Mouse (Mus musculus) intestine, postnatal 0 days (tissue): Measurements from ENCODE around the gene Sh2b1. TPM values are rescaled to one million over a fixed set of nuclear protein-coding genes. Genes with fewer than 3 reads are reported as not detected.
A peak's percentile ranks its signal among the peaks of the same experiment; 100 is the strongest.

Experiments used
- ATAC-seq: fragments of 200-750 bp; cut with Nextera tagmentation; 2 replicates; pipeline ENCODE4 v1.8.0; 2017; ENCODE audit warnings: mild to moderate bottlenecking, moderate TSS enrichment, moderate library complexity
- H3K27ac ChIP-seq: fragments of 300-500 bp; sonication (generic); 2 replicates; pipeline ENCODE4 v1.5.1; 2014; ENCODE audit warnings: mild to moderate bottlenecking, low read depth, low read length, moderate library complexity
- H3K27me3 ChIP-seq: fragments of 300-500 bp; sonication (generic); replicated peaks from 2 replicates; pipeline ENCODE4 v1.6.1; 2014; ENCODE audit warnings: low read length, mixed read lengths; ENCODE audit not compliant: control insufficient read depth, insufficient read depth
- H3K36me3 ChIP-seq: fragments of 300-500 bp; sonication (generic); 2 replicates; pipeline ENCODE4 v1.6.1; 2014; ENCODE audit warnings: mild to moderate bottlenecking, moderate library complexity; ENCODE audit not compliant: control insufficient read depth, insufficient read depth
- H3K4me1 ChIP-seq: fragments of 300-500 bp; sonication (generic); replicated peaks from 2 replicates; pipeline ENCODE4 v1.6.1; 2014; ENCODE audit warnings: antibody characterized with exemption, low read length, mixed read lengths; ENCODE audit not compliant: control insufficient read depth, insufficient read depth
- H3K4me2 ChIP-seq: fragments of 300-500 bp; sonication (generic); replicated peaks from 2 replicates; pipeline ENCODE4 v1.6.1; 2014; ENCODE audit warnings: low read depth, mild to moderate bottlenecking, moderate library complexity
- H3K4me3 ChIP-seq: fragments of 300-500 bp; sonication (generic); 2 replicates; pipeline ENCODE4 v1.5.1; 2014; ENCODE audit warnings: low read depth, low read length
- H3K9ac ChIP-seq: fragments of 300-500 bp; sonication (generic); 2 replicates; pipeline ENCODE4 v1.6.1; 2014; ENCODE audit warnings: mild to moderate bottlenecking, low read depth, low read length
- H3K9me3 ChIP-seq: fragments of 300-500 bp; sonication (generic); 2 replicates; pipeline ENCODE4 v1.6.1; 2016; ENCODE audit warnings: mixed run types; ENCODE audit not compliant: control insufficient read depth
- CTCF ChIP-seq: sonication (generic); IDR thresholded peaks from 2 replicates; pipeline ENCODE4 v1.5.1; 2016; ENCODE audit warnings: low read depth, mild to moderate bottlenecking, control low read depth, antibody characterized with exemption, moderate library complexity
- WGBS: fragments of 180-500 bp; shearing (Covaris S2); extraction: QIAGEN DNeasy Blood & Tissue Kit; methylation state at CpG from one replicate; pipeline ENCODE4 v1.1.7; 2014; 5-methylcytosine and 5-hydroxymethylcytosine counted together
- polyA plus RNA-seq: library from polyadenylated mRNA; unstranded; fragments of >200 nt; fragmentation: Nextera tagmentation; extraction: Ambion mirVana; gene quantifications from 2 replicates; pipeline ENCODE4 v1.2.1, GENCODE M21; 2015

Gene Sh2b1
- polyA plus RNA-seq, 1 experiment from 2014 or later, result 23.8 TPM

DNA sequence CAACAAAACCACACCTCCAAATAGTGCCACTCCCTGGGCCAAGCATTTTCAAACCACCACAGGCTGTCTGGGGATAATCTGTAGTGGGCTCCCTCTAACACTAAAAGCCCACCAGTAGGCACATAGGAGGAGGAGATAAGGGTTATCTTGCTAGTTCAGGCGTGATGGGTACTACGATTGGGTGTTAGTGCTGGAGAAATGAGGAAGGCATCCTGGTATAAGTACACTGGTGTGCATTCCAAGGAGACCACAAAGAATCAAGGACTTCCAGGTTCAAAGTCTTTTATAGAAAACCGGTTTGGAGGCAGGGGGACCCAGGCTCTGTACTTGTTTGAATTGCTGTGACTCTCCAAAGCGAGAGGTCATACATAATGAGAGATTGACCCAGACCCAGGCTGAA is 47.1 kb downstream of the Sh2b1 start:
- H3K36me3 ChIP-seq, result peaks cover 9% of the 10 kb centered on the region; the same call in 1 of the 2 replicates
- no peak for TF ChIP-seq CTCF
- no peaks in the 10 kb centered on the region for H3K27me3 ChIP-seq
- H3K4me2 ChIP-seq, result peak overlapping the region; percentile 79
- peak overlapping the region; percentile 66 for H3K9ac ChIP-seq
- peaks cover 5% of the 10 kb centered on the region; the same call in 1 of the 2 replicates for H3K4me1 ChIP-seq
- peak; percentile 39 for ATAC-seq
- peak overlapping the region; percentile 84 for H3K27ac ChIP-seq
- H3K4me3 ChIP-seq, result peak overlapping the region; percentile 62
- H3K9me3 ChIP-seq, result no peaks in the 10 kb centered on the region
- WGBS, result 10% methylated on average over 4 of the region's 4 CpGs

GRCm38 (mm10) chr7:126427323-126427860 is 47.8 kb downstream of the Sh2b1 start:
- Histone ChIP-seq H3K4me3 (no peak overlapping the region), H3K27ac (no peak overlapping the region), H3K4me1 (peaks cover 5% of the 10 kb centered on the region; the same call in 1 of the 2 replicates), H3K9ac (no peak overlapping the region), H3K9me3 (no peaks in the 10 kb centered on the region), H3K4me2 (no peak overlapping the region), H3K36me3 (peaks cover 9% of the 10 kb centered on the region; the same call in 1 of the 2 replicates), H3K27me3 (no peaks in the 10 kb centered on the region)
- no peak for ATAC-seq
- 53% methylated on average over 12 of the region's 13 CpGs for WGBS
- no peak for TF ChIP-seq CTCF

GRCm38 (mm10) chr7:126424161-126424560 is 51.1 kb downstream of the Sh2b1 start:
- no peak for ATAC-seq
- no peak overlapping the region for H3K27ac ChIP-seq
- no peak overlapping the region for H3K4me3 ChIP-seq
- no peaks in the 10 kb centered on the region for H3K36me3 ChIP-seq
- H3K9me3 ChIP-seq, result no peaks in the 10 kb centered on the region
- H3K4me1 ChIP-seq, result no peaks in the 10 kb centered on the region
- no peak overlapping the region for H3K9ac ChIP-seq
- H3K27me3 ChIP-seq, result no peaks in the 10 kb centered on the region
- H3K4me2 ChIP-seq, result no peak overlapping the region
- TF ChIP-seq CTCF, result no peak
- 86% methylated on average over 6 of the region's 6 CpGs for WGBS

DNA sequence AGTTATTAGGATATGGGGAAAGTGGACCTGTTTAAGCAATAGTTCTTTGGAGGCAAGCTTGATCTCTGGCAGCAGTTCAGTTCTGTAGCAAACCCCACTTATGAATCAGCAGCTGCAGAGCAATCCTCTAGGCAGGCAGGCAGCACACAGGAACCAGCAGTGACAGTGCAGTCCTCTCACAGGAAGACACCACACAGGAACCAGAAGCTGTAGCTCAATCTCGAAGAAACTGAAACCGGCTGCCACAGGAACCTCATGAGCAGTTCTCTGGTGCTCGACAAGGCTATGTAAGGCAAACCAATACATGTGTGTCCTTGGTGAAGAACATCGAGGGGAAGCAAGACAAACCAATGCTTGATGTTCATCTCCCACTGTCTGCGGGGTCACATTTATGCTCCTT is 53.5 kb downstream of the Sh2b1 start:
- TF ChIP-seq CTCF, result no peak
- Histone ChIP-seq H3K27me3 (no peaks in the 10 kb centered on the region), H3K4me3 (no peak overlapping the region), H3K4me1 (no peaks in the 10 kb centered on the region), H3K27ac (no peak overlapping the region), H3K9ac (no peak overlapping the region), H3K4me2 (no peak overlapping the region), H3K9me3 (no peaks in the 10 kb centered on the region), H3K36me3 (no peaks in the 10 kb centered on the region)
- ATAC-seq, result no peak
- WGBS, result 87% methylated on average over 5 of the region's 5 CpGs

DNA sequence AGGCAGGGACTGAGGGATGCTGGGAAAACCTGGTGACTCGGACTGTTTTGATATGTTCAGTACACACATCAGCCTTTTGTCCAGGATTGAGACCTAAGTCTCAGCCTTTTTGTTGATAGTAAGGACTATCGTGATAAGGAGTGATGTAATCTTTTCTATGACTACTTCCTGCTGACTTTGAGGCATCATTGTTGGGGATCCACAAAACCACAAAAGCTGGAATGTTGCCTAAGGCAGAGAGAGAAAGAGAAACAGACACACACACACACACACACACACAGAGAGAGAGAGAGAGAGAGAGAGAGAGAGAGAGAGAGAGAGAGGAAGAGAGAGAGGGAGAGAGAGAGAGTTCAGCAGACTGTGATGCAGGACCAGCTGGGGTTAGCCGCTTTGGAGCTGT is 56.7 kb downstream of the Sh2b1 start:
- Histone ChIP-seq H3K9ac (no peak overlapping the region), H3K4me3 (no peak overlapping the region), H3K27me3 (no peaks in the 10 kb centered on the region), H3K9me3 (no peaks in the 10 kb centered on the region), H3K27ac (no peak overlapping the region), H3K4me1 (no peaks in the 10 kb centered on the region), H3K36me3 (no peaks in the 10 kb centered on the region), H3K4me2 (no peak overlapping the region)
- TF ChIP-seq CTCF, result no peak
- WGBS, result 34% methylated on average over 3 of the region's 3 CpGs
- no peak for ATAC-seq

GRCm38 (mm10) chr7:126417606-126418005 is 57.6 kb downstream of the Sh2b1 start:
- ATAC-seq, result no peak
- 80% methylated on average over 4 of the region's 4 CpGs for WGBS
- H3K4me1 ChIP-seq, result no peaks in the 10 kb centered on the region
- H3K9me3 ChIP-seq, result no peaks in the 10 kb centered on the region
- H3K27ac ChIP-seq, result no peak overlapping the region
- no peaks in the 10 kb centered on the region for H3K27me3 ChIP-seq
- H3K4me3 ChIP-seq, result no peak overlapping the region
- H3K4me2 ChIP-seq, result no peak overlapping the region
- TF ChIP-seq CTCF, result no peak
- H3K9ac ChIP-seq, result no peak overlapping the region
- no peaks in the 10 kb centered on the region for H3K36me3 ChIP-seq

- ATAC-seq, result no peak
- Histone ChIP-seq H3K36me3 (no peaks in the 10 kb centered on the region), H3K4me3 (no peak overlapping the region), H3K27me3 (no peaks in the 10 kb centered on the region), H3K27ac (no peak overlapping the region), H3K9ac (no peak overlapping the region), H3K4me1 (no peaks in the 10 kb centered on the region), H3K4me2 (no peak overlapping the region), H3K9me3 (no peaks in the 10 kb centered on the region)
- no peak for TF ChIP-seq CTCF
- 72% methylated on average over 8 of the region's 8 CpGs for WGBS
Observed at GRCm38 (mm10) chr7:126417045-126417444, 58.2 kb downstream of the Sh2b1 start.

Other genes starting within 250 kb of the Sh2b1 start
- gene Sbk1, start 202.8 kb downstream of the Sh2b1 start, polyA plus RNA-seq, result 3.6 and 4.4 TPM in 2 replicates
- gene Lat, start 105.9 kb downstream of the Sh2b1 start, polyA plus RNA-seq, result 0.65 and 1.1 TPM in 2 replicates
- gene Spns1, start 98.0 kb downstream of the Sh2b1 start, polyA plus RNA-seq, result 47.7 and 51.3 TPM in 2 replicates
- 1.9 and 2.1 TPM in 2 replicates for gene Nfatc2ip, start 78.7 kb downstream of the Sh2b1 start, polyA plus RNA-seq
- 0.07 and 0.09 TPM in 2 replicates for gene Cd19, start 60.5 kb downstream of the Sh2b1 start, polyA plus RNA-seq
- 15.1 and 17.0 TPM in 2 replicates for gene Rabep2, start 46.7 kb downstream of the Sh2b1 start, polyA plus RNA-seq
- gene Atp2a1, start 12.3 kb downstream of the Sh2b1 start, polyA plus RNA-seq, result 0.05 and 0.24 TPM in 2 replicates
- 70.3 and 76.5 TPM in 2 replicates for gene Tufm, start 11.9 kb upstream of the Sh2b1 start, polyA plus RNA-seq
- 19.4 and 22.0 TPM in 2 replicates for gene Atxn2l, start 28.0 kb upstream of the Sh2b1 start, polyA plus RNA-seq
- gene Eif3c, start 91.0 kb upstream of the Sh2b1 start, polyA plus RNA-seq, result 141 and 150 TPM in 2 replicates
- gene Apobr, start 109.5 kb upstream of the Sh2b1 start, polyA plus RNA-seq, result 0.44 and 0.57 TPM in 2 replicates
- 62.9 and 66.6 TPM in 2 replicates for gene Cln3, start 110.4 kb upstream of the Sh2b1 start, polyA plus RNA-seq
- gene Il27, start 119.5 kb upstream of the Sh2b1 start, polyA plus RNA-seq, result 0.14 TPM in 1 of 2 replicates, not detected in the other
- gene Nupr1, start 155.4 kb upstream of the Sh2b1 start, polyA plus RNA-seq, result 28.2 and 30.8 TPM in 2 replicates
- 21.7 and 25.8 TPM in 2 replicates for gene Sgf29, start 173.9 kb upstream of the Sh2b1 start, polyA plus RNA-seq
- gene Sult1a1, start 201.0 kb upstream of the Sh2b1 start, polyA plus RNA-seq, result 6.8 and 8.2 TPM in 2 replicates
- 80.4 and 98.2 TPM in 2 replicates for gene Bola2, start 220.0 kb upstream of the Sh2b1 start, polyA plus RNA-seq
- 4.8 and 5.5 TPM in 2 replicates for gene Slx1b, start 220.4 kb upstream of the Sh2b1 start, polyA plus RNA-seq
- gene Coro1a, start 232.4 kb upstream of the Sh2b1 start, polyA plus RNA-seq, result 21.5 TPM in 2 replicates